Mouse (Mus musculus) lung, adult 2 months (tissue): ENCODE measurements around the gene Nr4a3. TPM values are rescaled to one million over a fixed set of nuclear protein-coding genes. Genes with fewer than 3 reads are reported as not detected.
A peak's percentile ranks its signal among the peaks of the same experiment; 100 is the strongest.

Source experiments
- DNase-seq: peaks from one replicate; pipeline ENCODE4 v3.0.0; 2022
- H3K4me1 ChIP-seq: fragments of 200-500 bp; 2 replicates; pipeline ENCODE4 v1.6.1; 2011; ENCODE audit warnings: low read length; ENCODE audit not compliant: control insufficient read depth, insufficient read depth
- H3K4me3 ChIP-seq: fragments of 200-500 bp; replicated peaks from 2 replicates; pipeline ENCODE3; 2011; ENCODE audit warnings: low read depth, mild to moderate bottlenecking, control low read depth, low read length; ENCODE audit errors: extremely low read depth
- CTCF ChIP-seq: fragments of 200-500 bp; IDR thresholded peaks from 2 replicates; pipeline ENCODE4 v1.5.1; 2011; ENCODE audit warnings: mild to moderate bottlenecking, low read length, control low read depth; ENCODE audit not compliant: insufficient read depth
- POLR2A ChIP-seq: fragments of 200-500 bp; IDR thresholded peaks from 2 replicates; pipeline ENCODE4 v1.6.1; 2011; ENCODE audit warnings: low read depth, mild to moderate bottlenecking, control low read depth, low read length, borderline replicate concordance; ENCODE audit errors: extremely low read depth
- WGBS: fragments of 180-500 bp; shearing (Covaris S2); methylation state at CpG from one replicate; pipeline ENCODE4 v1.1.7; 2018; 5-methylcytosine and 5-hydroxymethylcytosine counted together
- polyA plus RNA-seq: library from polyadenylated mRNA; depleted of rRNA; stranded (reverse); fragments of >200 nt; gene quantifications from 2 replicates; pipeline ENCODE4 v1.2.3, GENCODE M21; 2012

Nr4a3 gene
- polyA plus RNA-seq, 1 experiment = 2.4 TPM

- WGBS = 0% methylated on average over 4 of the region's 4 CpGs
- Histone ChIP-seq H3K4me3 (peak overlapping the region; percentile 92), H3K4me1 (no peaks in the 10 kb centered on the region; the same call in 1 of the 2 replicates)
- no peak for TF ChIP-seq POLR2A
- TF ChIP-seq CTCF = no peak
- no peak for DNase-seq
Measured at GRCm38 (mm10) chr4:48042466-48042785, 2.5 kb upstream of the Nr4a3 start.

DNA sequence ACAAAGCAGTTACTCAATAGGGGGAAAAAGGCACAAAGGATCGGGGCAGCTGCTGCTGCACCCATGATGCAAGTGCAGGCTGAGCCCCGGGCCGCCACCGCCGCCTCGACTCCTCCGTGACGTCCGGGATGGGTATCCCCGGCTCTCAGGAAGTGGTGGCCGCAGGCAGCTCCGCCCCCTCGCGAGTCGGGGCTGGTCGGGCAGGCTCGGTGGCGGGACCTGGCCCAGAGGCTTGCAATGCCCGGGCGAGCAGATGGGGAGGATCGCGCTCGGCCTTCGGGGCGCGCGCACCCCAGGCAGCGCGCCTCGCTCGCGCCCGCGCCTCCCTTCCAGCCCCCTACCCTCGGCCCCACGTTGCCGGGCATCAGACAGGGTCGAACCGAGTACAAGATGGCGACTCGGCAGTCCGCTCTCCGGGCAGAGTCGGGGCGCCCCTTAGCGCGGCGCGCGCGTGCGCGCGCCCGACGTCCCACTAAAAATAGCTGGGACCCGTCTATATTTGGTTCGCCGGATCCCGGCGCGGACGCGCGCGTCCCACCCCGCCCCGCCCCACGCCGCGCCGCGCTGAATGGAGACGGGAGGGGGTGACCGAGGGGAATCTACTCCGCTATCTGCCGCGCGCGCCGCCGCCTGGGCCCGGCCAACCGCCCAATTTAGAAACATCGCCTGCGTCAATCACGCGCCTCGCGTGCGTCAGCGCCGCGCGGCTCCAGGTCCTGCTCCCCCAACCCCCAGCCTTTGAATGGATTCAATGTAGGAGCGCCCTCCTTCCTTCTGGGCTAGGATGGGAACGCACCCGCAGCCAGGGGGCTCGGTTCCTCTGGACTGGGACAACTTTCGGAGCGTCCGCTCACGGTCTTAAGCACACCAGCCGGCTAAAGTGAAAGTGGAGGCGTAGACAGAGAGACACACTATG lies 1.9 kb upstream of the Nr4a3 start:
- Histone ChIP-seq H3K4me1 (peaks cover 6% of the 10 kb centered on the region; the same call in 1 of the 2 replicates), H3K4me3 (peak overlapping the region; percentile 95)
- peak; percentile 91 for DNase-seq
- TF ChIP-seq CTCF (no peak), POLR2A (peak; percentile 68)
- WGBS = under 1% methylated on average over 89 of the region's 105 CpGs

- TF ChIP-seq CTCF (no peak), POLR2A (no peak)
- no peak for DNase-seq
- Histone ChIP-seq H3K4me3 (peak overlapping the region; percentile 71), H3K4me1 (peaks cover 7% of the 10 kb centered on the region; the same call in 1 of the 2 replicates)
- WGBS = 0% methylated on average over 11 of the region's 11 CpGs
Measured at GRCm38 (mm10) chr4:48044141-48044490, 837 bp upstream of the Nr4a3 start.

DNA sequence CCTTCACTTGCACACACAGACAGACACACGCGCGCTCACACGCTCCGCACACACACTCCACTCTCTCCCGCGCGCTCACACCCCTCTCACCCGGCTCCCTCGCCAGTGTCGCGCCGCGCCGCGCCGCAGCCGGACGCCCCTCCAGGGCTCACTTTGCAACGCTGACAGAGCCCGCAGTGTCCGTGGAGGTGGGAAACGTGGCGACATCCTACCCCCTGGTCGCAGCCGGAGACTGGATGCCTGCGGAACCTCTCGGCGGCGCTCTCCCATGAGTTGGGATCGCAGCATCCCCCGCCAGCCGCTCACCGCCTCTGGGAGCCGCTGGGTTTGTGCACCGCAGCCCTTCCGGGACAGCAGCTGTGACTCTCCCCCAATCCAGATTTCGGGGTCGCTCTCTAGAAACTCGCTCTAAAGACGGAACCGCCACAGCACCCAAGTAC lies 348 bp downstream of the Nr4a3 start:
- Histone ChIP-seq H3K4me1 (peaks cover 7% of the 10 kb centered on the region; the same call in 1 of the 2 replicates), H3K4me3 (peak overlapping the region; percentile 71)
- TF ChIP-seq POLR2A = no peak
- TF ChIP-seq CTCF = no peak
- DNase-seq = no peak
- under 1% methylated on average over 42 of the region's 42 CpGs for WGBS

DNA sequence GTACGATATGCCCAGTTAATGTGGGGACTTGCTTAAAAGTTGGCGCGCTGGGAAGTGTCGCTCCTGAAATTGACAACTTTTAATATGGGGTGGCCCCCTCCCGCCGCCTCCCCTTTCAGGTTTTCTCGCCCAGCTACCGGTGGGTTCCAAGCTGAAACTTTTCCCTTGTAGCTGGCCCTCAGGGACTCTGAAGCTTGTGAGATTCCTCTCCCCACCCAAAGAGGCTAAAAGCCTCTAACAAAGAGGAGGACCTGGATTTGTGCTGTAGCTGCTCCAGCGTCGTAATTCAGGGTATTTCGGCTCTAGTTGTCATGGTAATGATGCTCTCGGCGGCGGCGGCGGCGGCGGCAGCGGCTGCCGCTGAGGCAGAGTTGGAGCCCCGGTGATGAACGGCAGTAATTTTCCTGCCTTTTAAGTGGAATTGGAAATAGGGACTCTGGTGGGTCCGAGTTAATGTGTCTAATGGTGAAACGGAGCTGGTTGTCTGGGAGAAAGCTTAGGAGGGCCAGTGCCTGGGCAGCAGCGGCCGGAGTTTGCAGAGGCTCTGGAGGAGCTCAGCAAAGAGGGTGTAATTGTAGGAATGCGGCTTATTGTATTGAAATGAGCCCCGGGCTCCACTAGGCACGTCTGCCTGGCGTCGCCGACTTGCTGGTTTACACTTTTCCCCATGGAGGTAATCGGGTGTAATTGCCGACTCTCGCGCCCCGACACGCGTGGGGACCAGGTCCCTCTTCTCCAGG lies 938 bp downstream of the Nr4a3 start:
- TF ChIP-seq CTCF (no peak), POLR2A (no peak)
- Histone ChIP-seq H3K4me1 (peaks cover 7% of the 10 kb centered on the region; the same call in 1 of the 2 replicates), H3K4me3 (peak overlapping the region; percentile 71)
- WGBS = under 1% methylated on average over 39 of the region's 39 CpGs
- peak; percentile 43 for DNase-seq

GRCm38 (mm10) chr4:48046461-48046901 lies 1.5 kb downstream of the Nr4a3 start:
- WGBS = under 1% methylated on average over 20 of the region's 20 CpGs
- peak; percentile 47 for DNase-seq
- peaks cover 9% of the 10 kb centered on the region; the same call in 1 of the 2 replicates for H3K4me1 ChIP-seq
- TF ChIP-seq CTCF (no peak), POLR2A (no peak)
- H3K4me3 ChIP-seq = peak overlapping the region; percentile 71

DNA sequence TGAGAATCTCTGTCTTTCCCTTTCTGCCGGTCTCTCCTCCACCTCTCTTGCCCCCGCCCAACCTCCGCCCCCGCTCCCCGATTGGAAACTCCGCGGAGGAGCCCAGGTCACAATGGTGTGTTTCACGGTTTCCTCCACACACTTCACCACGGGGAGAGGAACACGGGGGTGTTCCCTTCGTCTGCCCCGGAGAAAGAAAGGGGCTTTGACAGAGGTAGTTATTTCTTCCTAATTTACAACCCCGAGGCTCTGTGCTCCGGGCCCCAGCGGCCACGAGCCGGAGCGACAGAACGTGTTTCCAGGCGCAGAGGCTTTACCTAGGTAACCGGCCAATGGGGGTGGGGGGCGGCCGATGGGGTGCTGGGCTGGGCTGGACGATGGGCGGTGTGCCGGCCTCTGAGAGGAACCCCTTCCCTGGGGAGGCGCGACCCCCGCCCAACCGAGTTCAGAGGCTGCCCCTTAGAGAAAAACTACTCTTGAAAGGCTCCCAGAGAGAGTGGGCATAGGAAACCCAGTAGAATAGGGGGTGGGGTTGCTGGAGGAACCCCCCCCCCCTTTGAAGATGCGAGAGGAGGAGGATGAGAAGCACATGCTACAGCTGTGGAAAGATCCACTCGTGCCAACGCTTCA lies 2.3 kb downstream of the Nr4a3 start:
- H3K4me3 ChIP-seq = peak overlapping the region; percentile 0
- WGBS = 1% methylated on average over 33 of the region's 33 CpGs
- peak; percentile 20 for DNase-seq
- H3K4me1 ChIP-seq = peaks cover 10% of the 10 kb centered on the region; the same call in 1 of the 2 replicates
- TF ChIP-seq POLR2A (no peak), CTCF (no peak)

GRCm38 (mm10) chr4:48047766-48048371 lies 2.9 kb downstream of the Nr4a3 start:
- Histone ChIP-seq H3K4me3 (no peak overlapping the region), H3K4me1 (peaks cover 10% of the 10 kb centered on the region; the same call in 1 of the 2 replicates)
- TF ChIP-seq POLR2A (no peak), CTCF (no peak)
- DNase-seq = peak; percentile 34
- WGBS = 5% methylated on average over 30 of the region's 30 CpGs
